Comparison of ENCODE assay signal across 25 mouse cellular contexts in the genomic region with DNA sequence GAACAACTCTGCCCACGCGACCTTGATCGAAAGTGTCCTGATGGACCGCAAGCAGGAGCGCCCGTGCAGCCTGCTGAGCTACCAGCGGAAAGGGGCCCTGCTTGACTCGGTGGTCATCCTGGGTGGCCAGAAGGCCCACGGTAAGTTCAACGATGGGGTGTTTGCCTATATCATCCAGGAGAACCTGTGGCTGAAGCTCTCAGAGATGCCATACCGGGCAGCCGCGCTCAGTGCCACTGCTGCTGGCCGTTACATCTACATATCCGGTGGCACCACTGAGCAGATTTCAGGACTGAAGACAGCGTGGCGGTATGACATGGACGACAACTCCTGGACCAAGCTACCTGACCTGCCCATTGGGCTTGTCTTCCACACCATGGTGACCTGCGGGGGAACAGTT. TPM values are rescaled to one million over a fixed set of nuclear protein-coding genes. Genes with fewer than 3 reads are reported as not detected.
"Had no signal": no experiment of that assay in that cellular context is flagged by ENCODE, and none has a peak within 500 bp of the region (broad histone marks: within the 10 kb centered on the region; RNA-seq: fewer than 3 reads in every experiment).

No protein-coding gene starts in this region.

- H3K36me3 ChIP-seq: midbrain, embryonic 10.5 days; midbrain, embryonic 12.5 days; neural tube, embryonic 13.5 days; neural tube, embryonic 15.5 days had no signal

- H3K9ac ChIP-seq: lung, embryonic 14.5 days; midbrain, embryonic 12.5 days; neural tube, embryonic 13.5 days; neural tube, embryonic 15.5 days had no signal

- H3K4me3 ChIP-seq: midbrain, embryonic 10.5 days; midbrain, embryonic 12.5 days; myocyte; neural tube, embryonic 13.5 days; neural tube, embryonic 15.5 days had no signal

- H3K27me3 ChIP-seq: neural tube, embryonic 13.5 days; neural tube, embryonic 15.5 days had no signal

- H3K4me2 ChIP-seq: lung, embryonic 14.5 days; midbrain, embryonic 12.5 days; neural tube, embryonic 13.5 days; neural tube, embryonic 15.5 days had no signal

- DNase-seq: lung, adult 18-20 months; lung, embryonic 14.5 days; lung, postnatal 10 days; midbrain, embryonic 14.5 days; retina, postnatal 1 day; right cerebral cortex, adult 18-20 months; right cerebral cortex, postnatal 25 days; right cerebral cortex, postnatal 4 days; spleen, adult 18-20 months; thymus, adult 18-20 months; thymus, postnatal 14 days; thymus, postnatal 36 days had no signal

- H3K27ac ChIP-seq: midbrain, embryonic 10.5 days; midbrain, embryonic 12.5 days; neural tube, embryonic 13.5 days; neural tube, embryonic 15.5 days had no signal

- ATAC-seq: midbrain, embryonic 16.5 days had no signal

- H3K4me1 ChIP-seq: midbrain, embryonic 12.5 days had no signal

- H3K9me3 ChIP-seq: midbrain, embryonic 10.5 days; midbrain, embryonic 12.5 days; neural tube, embryonic 13.5 days; neural tube, embryonic 15.5 days had no signal

RNA-seq across cellular contexts. Expression of gene Ccin, which starts 1.0 kb away (rescaled TPM):
- total RNA-seq: megakaryocyte-erythroid progenitor cell, adult 5-6 weeks had no signal
- polyA plus RNA-seq: lung, embryonic 14.5 days; lung, embryonic 16.5 days; midbrain, embryonic 10.5 days; midbrain, embryonic 12.5 days; midbrain, embryonic 14.5 days; midbrain, embryonic 16.5 days; neural tube, embryonic 11.5 days; neural tube, embryonic 13.5 days; neural tube, embryonic 15.5 days; small intestine, adult 2 months; stomach, embryonic 14.5 days; stomach, embryonic 16.5 days; thymus, postnatal 0 days had no signal
